Mouse (Mus musculus): ENCODE results near the gene Tgif1. TPM values are rescaled to one million over a fixed set of nuclear protein-coding genes. Genes with fewer than 3 reads are reported as not detected.
A peak's percentile ranks its signal among the peaks of the same experiment; 100 is the strongest.
"Not testable (repeated sequence)": the region's sequence is repeated elsewhere in the genome, so short reads cannot be mapped to it uniquely, and the experiment has no call there.

The Tgif1 gene
- polyA plus RNA-seq, 1 experiment from 2014 or later, result 35.8 TPM

GRCm38 (mm10) chr17:70838031-70838430 lies 15.3 kb downstream of the Tgif1 start:
- H3K27me3 ChIP-seq (replicated peaks), result no peaks in the 10 kb centered on the region; the same call in 1 of the 2 replicates

GRCm38 (mm10) chr17:70837474-70837873 lies 15.9 kb downstream of the Tgif1 start:
- not testable (repeated sequence) for H3K4me3 ChIP-seq; H3K4me2 ChIP-seq; ATAC-seq (ENCODE audit: insufficient number of reproducible peaks, low FRiP score); H3K9me3 ChIP-seq (replicated peaks); H3K4me1 ChIP-seq (replicated peaks); H3K27me3 ChIP-seq (replicated peaks); H3K27ac ChIP-seq (ENCODE audit: poor library complexity, severe bottlenecking); H3K9ac ChIP-seq
- 89% methylated on average over 6 of the region's 6 CpGs for WGBS
- H3K36me3 ChIP-seq, result peaks cover 21% of the 10 kb centered on the region; the same call in 1 of the 2 replicates

More at GRCm38 (mm10) chr17:70838031-70838430, 15.3 kb downstream of the Tgif1 start:
- Histone ChIP-seq H3K9me3 (replicated peaks) (no peaks in the 10 kb centered on the region), H3K9ac (no peak overlapping the region), H3K4me1 (replicated peaks) (no peaks in the 10 kb centered on the region), H3K4me3 (no peak overlapping the region), H3K27ac (ENCODE audit: poor library complexity, severe bottlenecking) (no peak overlapping the region), H3K36me3 (peaks cover 25% of the 10 kb centered on the region), H3K4me2 (no peak overlapping the region)
- whole genome bisulfite sequencing, result 74% methylated on average over 7 of the region's 7 CpGs
- ATAC-seq (ENCODE audit: insufficient number of reproducible peaks, low FRiP score), result no peak

- 59% methylated on average over 7 of the region's 7 CpGs for WGBS
- Histone ChIP-seq H3K9me3 (replicated peaks) (no peaks in the 10 kb centered on the region), H3K36me3 (peaks cover 17% of the 10 kb centered on the region; the same call in 1 of the 2 replicates), H3K4me3 (no peak overlapping the region), H3K9ac (no peak overlapping the region), H3K4me2 (no peak overlapping the region), H3K27ac (ENCODE audit: poor library complexity, severe bottlenecking) (no peak overlapping the region), H3K4me1 (replicated peaks) (no peaks in the 10 kb centered on the region), H3K27me3 (replicated peaks) (no peaks in the 10 kb centered on the region; the same call in 1 of the 2 replicates)
- ATAC-seq (ENCODE audit: insufficient number of reproducible peaks, low FRiP score), result no peak
Observed at GRCm38 (mm10) chr17:70836820-70837219, 16.5 kb downstream of the Tgif1 start.

- ATAC-seq (ENCODE audit: insufficient number of reproducible peaks, low FRiP score), result no peak
- peak overlapping the region; percentile 92 for H3K4me2 ChIP-seq
- H3K4me3 ChIP-seq, result peak overlapping the region; percentile 49
- H3K9ac ChIP-seq, result no peak overlapping the region
- H3K36me3 ChIP-seq, result 0 out of 2 replicates have a peak, but pooled peaks cover 9% of the 10 kb centered on the region
- H3K27me3 ChIP-seq (replicated peaks), result no peaks in the 10 kb centered on the region; the same call in 1 of the 2 replicates
- no peaks in the 10 kb centered on the region for H3K9me3 ChIP-seq (replicated peaks)
- no peaks in the 10 kb centered on the region for H3K4me1 ChIP-seq (replicated peaks)
- no peak overlapping the region for H3K27ac ChIP-seq (ENCODE audit: poor library complexity, severe bottlenecking)
- whole genome bisulfite sequencing, result 4% methylated on average over 10 of the region's 10 CpGs
Observed at GRCm38 (mm10) chr17:70835071-70835790, 18.1 kb downstream of the Tgif1 start.

- Histone ChIP-seq H3K27me3 (replicated peaks) (no peaks in the 10 kb centered on the region; the same call in 1 of the 2 replicates), H3K4me3 (peak overlapping the region; percentile 49), H3K9me3 (replicated peaks) (no peaks in the 10 kb centered on the region), H3K9ac (peak overlapping the region; percentile 55), H3K4me2 (peak overlapping the region; percentile 92), H3K36me3 (0 out of 2 replicates have a peak, but pooled peaks cover 3% of the 10 kb centered on the region), H3K27ac (ENCODE audit: poor library complexity, severe bottlenecking) (no peak overlapping the region), H3K4me1 (replicated peaks) (no peaks in the 10 kb centered on the region)
- ATAC-seq (ENCODE audit: insufficient number of reproducible peaks, low FRiP score), result no peak
- WGBS, result under 1% methylated on average over 29 of the region's 29 CpGs
Observed at GRCm38 (mm10) chr17:70834430-70834965, 18.8 kb downstream of the Tgif1 start.

- Histone ChIP-seq H3K9ac (no peak overlapping the region), H3K27ac (ENCODE audit: poor library complexity, severe bottlenecking) (no peak overlapping the region), H3K4me3 (no peak overlapping the region), H3K36me3 (no peaks in the 10 kb centered on the region), H3K4me2 (no peak overlapping the region), H3K9me3 (replicated peaks) (no peaks in the 10 kb centered on the region), H3K27me3 (replicated peaks) (no peaks in the 10 kb centered on the region; the same call in 1 of the 2 replicates), H3K4me1 (replicated peaks) (no peaks in the 10 kb centered on the region)
- 79% methylated on average over 9 of the region's 9 CpGs for WGBS
- ATAC-seq (ENCODE audit: insufficient number of reproducible peaks, low FRiP score), result peak; percentile 22; the same call in 1 of the 2 replicates
Observed at GRCm38 (mm10) chr17:70832544-70832943, 20.8 kb downstream of the Tgif1 start.

- H3K27me3 ChIP-seq (replicated peaks), result no peaks in the 10 kb centered on the region; the same call in 1 of the 2 replicates
- no peak overlapping the region for H3K27ac ChIP-seq (ENCODE audit: poor library complexity, severe bottlenecking)
- no peaks in the 10 kb centered on the region for H3K36me3 ChIP-seq
- H3K4me2 ChIP-seq, result no peak overlapping the region
- WGBS, result 69% methylated on average over 4 of the region's 4 CpGs
- H3K9me3 ChIP-seq (replicated peaks), result no peaks in the 10 kb centered on the region
- no peak overlapping the region for H3K9ac ChIP-seq
- no peak for ATAC-seq (ENCODE audit: insufficient number of reproducible peaks, low FRiP score)
- H3K4me3 ChIP-seq, result no peak overlapping the region
- no peaks in the 10 kb centered on the region for H3K4me1 ChIP-seq (replicated peaks)
Observed at GRCm38 (mm10) chr17:70831591-70831990, 21.8 kb downstream of the Tgif1 start.

GRCm38 (mm10) chr17:70829943-70830715 lies 23.2 kb downstream of the Tgif1 start:
- no peaks in the 10 kb centered on the region for H3K9me3 ChIP-seq (replicated peaks)
- no peak overlapping the region for H3K27ac ChIP-seq (ENCODE audit: poor library complexity, severe bottlenecking)
- no peaks in the 10 kb centered on the region for H3K4me1 ChIP-seq (replicated peaks)
- 87% methylated on average over 23 of the region's 23 CpGs for WGBS
- no peaks in the 10 kb centered on the region; the same call in 1 of the 2 replicates for H3K27me3 ChIP-seq (replicated peaks)
- no peak overlapping the region for H3K4me3 ChIP-seq
- no peak overlapping the region for H3K4me2 ChIP-seq
- no peak overlapping the region for H3K9ac ChIP-seq
- H3K36me3 ChIP-seq, result no peaks in the 10 kb centered on the region
- no peak for ATAC-seq (ENCODE audit: insufficient number of reproducible peaks, low FRiP score)

GRCm38 (mm10) chr17:70829217-70829616 lies 24.1 kb downstream of the Tgif1 start:
- no peak for ATAC-seq (ENCODE audit: insufficient number of reproducible peaks, low FRiP score)
- H3K9ac ChIP-seq, result no peak overlapping the region
- no peaks in the 10 kb centered on the region; the same call in 1 of the 2 replicates for H3K27me3 ChIP-seq (replicated peaks)
- no peak overlapping the region for H3K27ac ChIP-seq (ENCODE audit: poor library complexity, severe bottlenecking)
- no peaks in the 10 kb centered on the region for H3K36me3 ChIP-seq
- no peaks in the 10 kb centered on the region for H3K9me3 ChIP-seq (replicated peaks)
- no peak overlapping the region for H3K4me3 ChIP-seq
- WGBS, result 81% methylated on average over 6 of the region's 6 CpGs
- H3K4me2 ChIP-seq, result no peak overlapping the region
- no peaks in the 10 kb centered on the region for H3K4me1 ChIP-seq (replicated peaks)

- WGBS, result 83% methylated on average over 2 of the region's 2 CpGs
- ATAC-seq (ENCODE audit: insufficient number of reproducible peaks, low FRiP score), result no peak
- Histone ChIP-seq H3K4me3 (no peak overlapping the region), H3K4me1 (replicated peaks) (no peaks in the 10 kb centered on the region), H3K9ac (no peak overlapping the region), H3K36me3 (no peaks in the 10 kb centered on the region), H3K9me3 (replicated peaks) (no peaks in the 10 kb centered on the region), H3K27me3 (replicated peaks) (peaks cover 1% of the 10 kb centered on the region; the same call in 1 of the 2 replicates), H3K27ac (ENCODE audit: poor library complexity, severe bottlenecking) (no peak overlapping the region), H3K4me2 (no peak overlapping the region)
Observed at GRCm38 (mm10) chr17:70828569-70828968, 24.8 kb downstream of the Tgif1 start.

GRCm38 (mm10) chr17:70828180-70828528 lies 25.2 kb downstream of the Tgif1 start:
- ATAC-seq (ENCODE audit: insufficient number of reproducible peaks, low FRiP score), result no peak
- H3K4me1 ChIP-seq (replicated peaks), result no peaks in the 10 kb centered on the region
- H3K9me3 ChIP-seq (replicated peaks), result no peaks in the 10 kb centered on the region
- H3K27ac ChIP-seq (ENCODE audit: poor library complexity, severe bottlenecking), result no peak overlapping the region
- WGBS, result 71% methylated on average over 4 of the region's 4 CpGs
- no peak overlapping the region for H3K9ac ChIP-seq
- no peak overlapping the region for H3K4me3 ChIP-seq
- H3K27me3 ChIP-seq (replicated peaks), result 0 out of 2 replicates have a peak, but pooled peaks cover 5% of the 10 kb centered on the region
- H3K36me3 ChIP-seq, result no peaks in the 10 kb centered on the region
- H3K4me2 ChIP-seq, result no peak overlapping the region
